Mouse (Mus musculus): Measurements from ENCODE around the gene Acsf2.

Acsf2 gene

GRCm38 (mm10) chr11:94548888-94549690, 52.6 kb downstream of the Acsf2 start, which contains the start of gene Rsad1:
Rsad1 (minus strand) TSS chr11:94549255.
- peak; percentile 94 to 95 for DNase-seq (ENCODE audit: low read depth in 2 of 2, low spot score in 2 of 2)

- no peak for DNase-seq (ENCODE audit: low read depth in 2 of 2, low spot score in 2 of 2)
Measured at GRCm38 (mm10) chr11:94548041-94548784, 53.5 kb downstream of the Acsf2 start.

GRCm38 (mm10) chr11:94547271-94547670, 54.4 kb downstream of the Acsf2 start:
- no peak for DNase-seq (ENCODE audit: low read depth in 2 of 2, low spot score in 2 of 2)

- DNase-seq (ENCODE audit: low read depth in 2 of 2, low spot score in 2 of 2) = no peak
Measured at GRCm38 (mm10) chr11:94546381-94546780, 55.3 kb downstream of the Acsf2 start.

- DNase-seq (ENCODE audit: low read depth in 2 of 2, low spot score in 2 of 2) = no peak
Measured at GRCm38 (mm10) chr11:94544422-94544821, 57.2 kb downstream of the Acsf2 start.

- DNase-seq (ENCODE audit: low read depth in 2 of 2, low spot score in 2 of 2) = peak; percentile 32 to 37
Measured at GRCm38 (mm10) chr11:94543932-94544331, 57.7 kb downstream of the Acsf2 start.

GRCm38 (mm10) chr11:94543344-94543743, 58.3 kb downstream of the Acsf2 start:
- DNase-seq (ENCODE audit: low read depth in 2 of 2, low spot score in 2 of 2) = no peak

- no peak for DNase-seq (ENCODE audit: low read depth in 2 of 2, low spot score in 2 of 2)
Measured at GRCm38 (mm10) chr11:94542400-94542799, 59.3 kb downstream of the Acsf2 start.

GRCm38 (mm10) chr11:94539761-94540160, 61.9 kb downstream of the Acsf2 start:
- DNase-seq (ENCODE audit: low read depth in 2 of 2, low spot score in 2 of 2) = no peak

- no peak for DNase-seq (ENCODE audit: low read depth in 2 of 2, low spot score in 2 of 2)
Measured at GRCm38 (mm10) chr11:94538733-94539292, 62.9 kb downstream of the Acsf2 start.

- no peak for DNase-seq (ENCODE audit: low read depth in 2 of 2, low spot score in 2 of 2)
Measured at GRCm38 (mm10) chr11:94533171-94533570, 68.5 kb downstream of the Acsf2 start.

- no peak for DNase-seq (ENCODE audit: low read depth in 2 of 2, low spot score in 2 of 2)
Measured at GRCm38 (mm10) chr11:94528879-94529278, 72.8 kb downstream of the Acsf2 start.

- DNase-seq (ENCODE audit: low read depth in 2 of 2, low spot score in 2 of 2) = no peak
Measured at GRCm38 (mm10) chr11:94526171-94526879, 75.3 kb downstream of the Acsf2 start.

- no peak for DNase-seq (ENCODE audit: low read depth in 2 of 2, low spot score in 2 of 2)
Measured at GRCm38 (mm10) chr11:94521219-94521843, 80.3 kb downstream of the Acsf2 start, which contains the start of gene Mycbpap. Mycbpap (minus strand) TSS chr11:94521742.

- DNase-seq (ENCODE audit: low read depth in 2 of 2, low spot score in 2 of 2) = no peak
Measured at GRCm38 (mm10) chr11:94513452-94513851, 88.2 kb downstream of the Acsf2 start.

- no peak for DNase-seq (ENCODE audit: low read depth in 2 of 2, low spot score in 2 of 2)
Measured at GRCm38 (mm10) chr11:94508976-94509375, 92.7 kb downstream of the Acsf2 start.
